Mouse (Mus musculus): ENCODE results near the gene Lclat1.

Lclat1 gene

GRCm38 (mm10) chr17:73200380-73200779 is 92.6 kb downstream of the Lclat1 start:
- no peak for DNase-seq (ENCODE audit: low spot score in 2 of 2)

- DNase-seq (ENCODE audit: low spot score in 2 of 2), result no peak
Measured at GRCm38 (mm10) chr17:73203642-73204332, 96.0 kb downstream of the Lclat1 start.

- DNase-seq (ENCODE audit: low spot score in 2 of 2), result no peak
Measured at GRCm38 (mm10) chr17:73210960-73211531, 103.3 kb downstream of the Lclat1 start.

- no peak for DNase-seq (ENCODE audit: low spot score in 2 of 2)
Measured at GRCm38 (mm10) chr17:73212754-73213153, 105.0 kb downstream of the Lclat1 start.

- DNase-seq (ENCODE audit: low spot score in 2 of 2), result no peak
Measured at GRCm38 (mm10) chr17:73213187-73213586, 105.4 kb downstream of the Lclat1 start.

GRCm38 (mm10) chr17:73213677-73214076 is 105.9 kb downstream of the Lclat1 start:
- no peak for DNase-seq (ENCODE audit: low spot score in 2 of 2)

DNA sequence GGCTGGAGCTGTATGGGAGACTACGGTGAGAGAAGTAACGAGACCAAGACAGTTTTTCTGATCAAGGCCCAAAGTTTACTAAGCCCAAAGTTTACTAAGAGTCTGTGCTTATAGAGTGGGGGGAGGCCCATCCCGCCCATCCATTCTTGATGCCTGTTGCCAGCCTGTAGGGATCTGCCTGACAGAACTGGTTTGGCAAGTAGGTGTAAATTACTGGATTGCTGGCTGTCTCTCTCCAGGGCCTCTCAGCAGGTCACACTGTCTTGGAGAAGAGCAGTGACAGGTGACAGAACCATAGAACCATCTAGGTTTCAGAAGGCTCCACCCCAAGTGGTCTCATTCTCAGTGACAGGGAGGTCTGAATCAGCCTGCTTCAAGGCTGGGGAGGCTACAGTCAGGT is 109.5 kb downstream of the Lclat1 start:
- no peak for DNase-seq (ENCODE audit: low spot score in 2 of 2)

DNA sequence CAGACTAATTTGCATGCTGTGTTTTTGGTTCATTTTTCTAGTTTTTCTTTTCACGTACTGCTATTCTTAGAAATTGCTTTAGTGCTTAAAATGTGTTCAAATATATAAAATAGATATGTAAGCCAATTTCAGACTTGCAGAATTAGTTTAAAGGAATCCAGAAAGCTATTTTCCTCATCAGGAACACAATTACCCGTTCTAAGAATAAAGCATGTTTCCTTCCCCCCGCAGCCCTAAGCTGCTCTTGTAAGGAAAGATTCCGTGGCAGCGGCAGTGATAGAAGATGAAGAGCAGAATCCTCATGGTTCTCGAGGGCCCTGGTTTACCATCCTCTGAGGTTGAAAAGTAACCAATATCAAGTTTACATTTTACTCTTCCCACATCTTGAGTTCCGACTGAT is 113.0 kb downstream of the Lclat1 start:
- no peak for DNase-seq (ENCODE audit: low spot score in 2 of 2)

DNA sequence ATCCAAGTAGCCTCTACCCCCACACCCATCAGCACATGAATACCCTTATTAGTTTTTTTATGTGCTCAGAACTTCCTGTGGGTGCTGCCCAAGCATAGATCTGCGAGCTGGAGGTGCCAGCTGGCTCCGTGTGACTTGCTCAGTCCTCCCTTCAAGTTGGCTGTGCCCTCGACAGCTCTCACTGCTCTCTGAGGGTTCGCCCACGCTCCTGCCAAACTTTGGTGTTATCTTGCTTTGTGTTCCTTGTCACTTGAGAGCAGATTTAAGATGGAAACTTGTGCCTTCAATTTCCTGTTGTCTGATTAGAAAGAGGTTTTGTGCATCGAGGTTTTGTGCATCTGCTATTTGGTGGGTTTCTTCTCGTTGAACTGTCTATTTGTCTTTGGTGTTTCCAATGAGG is 114.3 kb downstream of the Lclat1 start:
- no peak for DNase-seq (ENCODE audit: low spot score in 2 of 2)

GRCm38 (mm10) chr17:73225442-73225841 is 117.7 kb downstream of the Lclat1 start:
- no peak for DNase-seq (ENCODE audit: low spot score in 2 of 2)

DNA sequence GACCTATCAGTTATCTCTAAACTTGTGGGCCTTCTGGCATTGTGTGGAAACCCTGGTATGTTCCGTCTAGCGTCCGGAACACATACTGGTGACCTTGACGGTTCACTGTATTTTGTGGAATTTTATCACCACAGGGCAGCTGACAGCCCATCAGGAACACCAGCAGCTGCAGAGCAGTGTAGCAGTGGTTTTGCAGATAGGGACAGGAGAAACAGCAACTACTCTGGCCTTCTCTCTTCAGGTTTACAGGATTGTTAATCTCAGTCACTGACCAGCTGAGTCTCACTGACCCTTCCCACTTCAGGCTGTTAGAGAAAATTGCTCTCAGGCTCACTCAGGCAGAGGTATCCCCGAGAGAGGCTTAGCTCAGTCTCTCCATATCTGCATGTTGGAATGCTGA is 118.2 kb downstream of the Lclat1 start:
- no peak for DNase-seq (ENCODE audit: low spot score in 2 of 2)

- DNase-seq (ENCODE audit: low spot score in 2 of 2), result no peak
Measured at GRCm38 (mm10) chr17:73226595-73226994, 118.8 kb downstream of the Lclat1 start.

GRCm38 (mm10) chr17:73227361-73227760 is 119.6 kb downstream of the Lclat1 start:
- DNase-seq (ENCODE audit: low spot score in 2 of 2), result no peak

- no peak for DNase-seq (ENCODE audit: low spot score in 2 of 2)
Measured at GRCm38 (mm10) chr17:73229445-73230155, 121.8 kb downstream of the Lclat1 start.

GRCm38 (mm10) chr17:73230340-73230989 is 122.7 kb downstream of the Lclat1 start:
- DNase-seq (ENCODE audit: low spot score in 2 of 2), result no peak

DNA sequence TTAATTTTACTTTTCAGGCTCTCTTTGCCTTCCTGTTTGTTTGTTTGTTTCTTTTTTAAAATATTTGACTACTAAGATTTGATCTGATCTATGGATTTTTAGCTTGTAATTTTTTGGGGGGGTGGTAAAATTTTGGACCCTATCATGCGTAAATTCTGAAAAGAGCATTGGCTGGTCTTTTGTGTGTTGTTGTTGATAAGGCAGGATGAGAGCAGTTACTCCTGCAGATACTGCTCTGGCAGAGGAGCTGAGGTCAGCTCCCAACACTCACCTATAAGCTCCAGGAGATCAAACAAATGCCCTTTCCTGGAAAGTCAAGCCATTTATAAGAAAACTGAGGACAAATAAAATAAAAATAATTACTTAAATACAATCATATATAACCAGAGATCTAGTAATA is 123.6 kb downstream of the Lclat1 start:
- DNase-seq (ENCODE audit: low spot score in 2 of 2), result no peak

GRCm38 (mm10) chr17:73232593-73232992 is 124.8 kb downstream of the Lclat1 start:
- no peak for DNase-seq (ENCODE audit: low spot score in 2 of 2)

- DNase-seq (ENCODE audit: low spot score in 2 of 2), result no peak
Measured at GRCm38 (mm10) chr17:73233975-73234374, 126.2 kb downstream of the Lclat1 start.

GRCm38 (mm10) chr17:73237178-73237853 is 129.5 kb downstream of the Lclat1 start:
- DNase-seq (ENCODE audit: low spot score in 2 of 2), result peak in 1 of 2 experiments; percentile 44

- no peak for DNase-seq (ENCODE audit: low spot score in 2 of 2)
Measured at GRCm38 (mm10) chr17:73238501-73238900, 130.7 kb downstream of the Lclat1 start.

DNA sequence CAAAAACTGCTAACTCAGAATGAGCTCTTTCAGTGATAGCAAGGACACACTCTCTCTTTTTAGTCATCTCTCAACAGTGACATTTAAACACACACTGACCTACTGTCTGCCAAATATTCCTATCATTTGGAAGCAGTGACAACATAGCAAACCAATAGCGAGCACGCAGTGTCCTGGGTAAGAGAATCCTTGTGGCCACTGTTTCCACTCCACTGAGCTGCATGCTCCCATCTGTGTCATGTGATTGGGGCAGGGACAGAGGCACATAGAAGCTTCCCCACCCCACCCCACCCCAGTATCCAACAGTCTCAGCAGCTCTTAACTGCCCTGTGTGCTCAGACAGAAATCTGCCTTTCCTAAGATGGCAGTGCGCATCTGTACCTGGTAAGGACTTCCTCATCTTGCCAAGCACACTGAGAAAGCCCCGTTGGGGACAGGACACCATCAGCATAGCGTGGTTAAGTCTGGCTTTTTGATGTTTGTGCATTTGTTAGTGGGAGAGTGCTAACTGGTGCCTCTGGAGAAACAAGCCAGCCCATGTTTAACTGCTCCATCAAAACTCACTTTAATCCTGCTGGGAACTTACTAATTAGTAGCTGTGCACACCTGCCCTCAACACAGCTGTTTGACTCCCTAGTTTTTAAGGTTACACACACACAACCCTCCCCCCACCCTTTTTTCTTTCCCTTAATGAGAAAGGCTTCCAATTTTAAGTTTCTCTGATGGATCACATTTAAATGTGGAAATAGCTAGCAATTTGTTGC is 133.5 kb downstream of the Lclat1 start:
- no peak for DNase-seq (ENCODE audit: low spot score in 2 of 2)

Data from frontal cortex, postnatal 36 days (tissue).